Mouse (Mus musculus) mouse embryonic stem cell (cell line): ENCODE results near the gene Nbas.

ENCODE experiments used
- in situ Hi-C, 2 experiments: fragments of 300-500 bp; cut with MboI; formaldehyde crosslinking; loops; 1 replicate in 1 of 2; 3 replicates in 1 of 2; pipeline ENCODE4 v1.14.3; 2019 to 2020; ENCODE audit warnings: low sequenced_read_pairs in 2 of 2, low pct_unique_long_range_greater_than_20kb in 1 of 2, mixed read lengths in 1 of 2; ENCODE audit not compliant: unreplicated experiment in 1 of 2

The Nbas gene

DNA sequence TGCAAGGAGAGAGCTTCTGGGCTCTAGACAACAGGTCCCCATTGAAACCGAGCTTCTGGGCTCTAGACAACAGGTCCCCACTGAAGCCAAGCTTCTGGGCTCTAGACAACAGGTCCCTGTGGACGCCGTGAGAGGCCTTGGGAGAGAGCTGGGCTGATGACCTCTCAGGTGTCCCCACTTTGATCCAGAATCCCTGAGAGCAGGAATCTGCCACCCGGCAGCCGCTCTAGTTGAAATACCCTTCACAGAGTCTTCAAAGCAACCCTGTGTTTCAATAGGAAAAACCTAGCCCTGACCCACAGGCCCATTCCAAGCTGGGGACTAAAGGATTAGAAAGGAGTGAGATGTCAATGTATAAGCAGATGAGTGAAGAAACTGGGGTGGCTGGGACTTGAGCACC is 320.1 kb downstream of the Nbas start:
- in situ Hi-C loops, result no loop called here

DNA sequence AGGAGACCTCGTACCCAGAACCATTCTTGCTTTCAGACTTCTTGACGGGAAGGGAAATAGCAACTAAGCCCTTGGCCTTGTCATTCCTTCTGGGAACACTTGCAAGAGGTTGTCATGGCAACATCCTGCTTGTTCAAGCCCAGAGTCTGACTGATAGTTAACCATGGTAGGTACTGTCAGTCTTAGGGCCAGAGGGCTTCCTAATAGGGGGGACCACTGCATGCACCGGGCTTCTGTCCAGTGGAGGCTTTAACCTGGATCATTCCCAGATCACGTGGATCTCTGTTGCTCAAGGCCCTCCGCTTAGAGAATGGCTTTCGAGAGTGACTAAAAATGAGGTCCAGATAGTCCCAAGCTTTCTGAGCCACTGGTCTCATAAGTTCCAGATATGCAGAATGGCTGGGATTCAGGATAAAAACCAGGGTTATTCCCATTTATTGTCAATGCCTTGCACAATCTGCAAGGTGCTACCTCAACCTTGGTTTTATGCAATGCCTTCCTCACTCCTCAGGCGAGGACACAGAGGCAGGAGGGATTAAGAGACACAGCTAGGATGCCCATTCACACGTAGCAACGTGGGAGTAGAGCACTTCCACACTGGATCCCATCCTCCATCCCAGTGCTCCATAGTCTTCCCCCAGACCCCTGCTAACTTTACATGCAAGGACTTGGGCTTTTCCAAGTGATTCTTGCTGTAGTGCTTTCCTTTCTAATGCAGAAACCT is 326.0 kb downstream of the Nbas start:
- in situ Hi-C loops, result no loop called here

DNA sequence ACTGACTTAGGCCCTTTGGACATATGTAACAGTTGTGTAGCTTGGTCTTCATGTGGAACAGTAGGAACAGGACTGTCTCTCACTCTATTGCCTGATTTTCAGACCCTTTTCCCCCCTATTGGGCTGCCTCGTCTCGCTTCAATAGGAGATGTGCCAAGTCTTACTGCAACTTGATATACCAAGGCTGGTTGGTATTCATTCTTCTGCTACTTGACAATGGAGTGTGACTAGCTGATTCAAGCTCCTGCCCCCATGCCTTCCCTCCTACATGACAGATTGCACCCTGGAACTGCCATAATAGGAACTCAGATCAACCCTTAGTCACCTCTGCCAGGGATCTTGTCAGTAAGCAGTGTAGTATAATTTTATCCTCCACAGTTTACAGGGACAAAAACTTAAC is 328.1 kb downstream of the Nbas start:
- in situ Hi-C loops, result no loop called here

DNA sequence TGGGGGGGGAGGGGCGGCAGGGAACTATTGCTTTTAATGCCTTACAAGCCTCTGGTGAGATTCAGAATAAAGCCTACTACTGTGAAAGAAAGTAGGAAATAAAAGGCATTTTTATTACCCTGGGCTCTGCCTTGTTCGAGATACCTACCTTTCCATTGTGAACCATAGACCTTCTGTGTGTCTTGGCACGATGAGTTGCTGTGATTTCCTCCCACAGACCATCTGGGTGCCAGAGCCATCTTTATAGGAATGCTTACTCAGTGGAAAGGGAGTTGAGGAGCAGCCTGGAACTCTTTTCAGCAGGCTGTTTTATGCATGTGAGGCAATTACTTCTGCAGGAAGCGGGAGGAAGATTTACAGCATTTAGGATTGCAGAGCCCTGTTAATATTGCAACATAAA is 329.6 kb downstream of the Nbas start:
- in situ Hi-C loops, result no loop called here

DNA sequence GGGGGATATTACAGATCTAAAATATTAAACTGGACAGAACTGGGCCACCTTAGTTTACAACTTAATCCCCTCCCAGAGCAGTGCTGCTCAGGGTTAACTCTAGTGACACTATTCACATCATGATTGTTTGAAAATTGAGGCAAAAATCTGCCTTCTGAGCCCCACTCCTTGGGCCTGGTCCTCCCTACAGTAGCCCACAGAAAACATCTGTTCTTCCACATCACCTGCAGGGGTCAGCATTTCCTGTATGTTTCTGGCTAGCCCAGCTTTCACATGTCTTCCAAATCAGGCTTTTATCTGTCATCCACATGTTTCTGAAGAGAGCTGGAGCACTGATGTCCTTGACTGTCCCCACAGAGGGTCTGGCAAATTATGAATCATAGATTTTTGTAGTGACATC is 333.5 kb downstream of the Nbas start:
- in situ Hi-C loops, result no loop called here

DNA sequence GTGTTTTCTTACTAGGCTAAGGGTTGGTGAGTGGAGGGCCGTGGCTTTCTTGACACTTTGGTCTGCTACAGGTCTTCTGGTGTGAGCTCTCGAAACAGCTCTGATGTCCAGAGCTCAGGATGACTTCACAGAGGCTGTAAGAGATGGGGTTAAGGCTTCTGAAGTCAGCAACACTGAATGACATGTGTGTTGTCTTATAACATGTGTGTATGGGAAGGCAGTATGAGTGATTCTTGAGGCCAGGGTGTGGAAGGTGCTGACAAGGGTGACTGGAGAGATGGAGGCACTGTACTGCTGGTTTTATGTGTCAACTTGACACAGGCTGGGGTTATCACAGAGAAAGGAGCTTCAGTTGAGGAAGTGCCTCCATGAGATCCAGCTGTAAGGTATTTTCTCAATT is 338.1 kb downstream of the Nbas start:
- in situ Hi-C loops, result no loop called here

DNA sequence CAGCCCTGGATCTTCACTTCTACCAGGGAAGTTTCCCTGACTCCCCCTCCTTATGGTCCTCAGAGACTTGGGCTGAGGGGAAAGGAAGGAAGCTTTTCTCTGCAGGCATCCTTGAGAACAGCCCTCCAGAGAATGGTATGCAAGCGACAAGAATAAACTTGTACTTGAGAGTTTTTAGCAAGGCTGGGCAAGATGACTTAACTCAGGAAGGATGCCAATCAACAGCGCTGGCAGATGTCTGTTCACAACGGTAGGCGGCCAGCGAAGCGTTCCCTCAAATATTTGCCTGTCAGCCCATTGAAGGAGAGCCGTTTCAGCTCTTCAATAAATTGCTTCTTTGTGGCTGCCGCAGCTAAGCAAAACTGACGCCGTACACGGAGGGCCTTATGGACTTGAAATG is 340.1 kb downstream of the Nbas start:
- in situ Hi-C loops, result no loop called here

DNA sequence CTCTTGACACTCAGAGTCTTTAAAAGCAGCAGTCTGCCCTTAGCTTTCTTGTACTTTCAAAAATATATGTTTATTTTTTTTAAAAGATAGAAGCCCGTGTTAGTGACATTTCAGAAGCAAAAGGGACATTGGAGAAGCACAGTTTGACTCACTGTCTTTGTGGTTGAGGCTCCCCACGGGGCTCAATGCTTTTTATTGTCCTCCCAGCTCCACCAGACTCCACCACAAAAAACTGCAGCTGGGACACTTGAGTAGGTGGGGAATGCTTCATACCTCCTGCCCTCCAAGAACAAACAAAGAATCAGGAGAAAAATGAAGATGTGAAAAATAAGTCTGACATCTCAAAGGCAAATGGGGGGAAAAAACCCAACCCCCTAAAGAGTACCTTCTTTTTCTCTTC is 344.1 kb downstream of the Nbas start:
- in situ Hi-C loops, result no loop called here

DNA sequence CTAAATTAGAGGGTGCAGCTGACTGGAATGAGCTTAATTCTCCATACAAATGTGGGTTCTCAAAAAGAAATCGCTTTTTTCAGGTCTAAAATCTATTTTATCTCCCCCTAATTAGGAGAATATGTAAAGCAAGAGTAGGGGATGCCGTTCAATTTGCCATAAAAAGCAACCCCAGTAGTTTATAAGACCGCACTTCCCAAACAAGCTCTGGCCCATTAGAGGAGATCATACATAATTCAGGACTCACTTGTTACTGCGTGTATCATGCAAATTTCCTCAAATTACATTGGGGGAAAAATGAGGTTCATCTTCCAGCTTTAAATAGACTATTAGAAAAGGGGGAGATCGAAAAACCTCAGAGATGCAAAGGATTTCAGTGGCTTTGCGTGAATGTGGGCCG is 346.7 kb downstream of the Nbas start:
- in situ Hi-C loops, result no loop called here

DNA sequence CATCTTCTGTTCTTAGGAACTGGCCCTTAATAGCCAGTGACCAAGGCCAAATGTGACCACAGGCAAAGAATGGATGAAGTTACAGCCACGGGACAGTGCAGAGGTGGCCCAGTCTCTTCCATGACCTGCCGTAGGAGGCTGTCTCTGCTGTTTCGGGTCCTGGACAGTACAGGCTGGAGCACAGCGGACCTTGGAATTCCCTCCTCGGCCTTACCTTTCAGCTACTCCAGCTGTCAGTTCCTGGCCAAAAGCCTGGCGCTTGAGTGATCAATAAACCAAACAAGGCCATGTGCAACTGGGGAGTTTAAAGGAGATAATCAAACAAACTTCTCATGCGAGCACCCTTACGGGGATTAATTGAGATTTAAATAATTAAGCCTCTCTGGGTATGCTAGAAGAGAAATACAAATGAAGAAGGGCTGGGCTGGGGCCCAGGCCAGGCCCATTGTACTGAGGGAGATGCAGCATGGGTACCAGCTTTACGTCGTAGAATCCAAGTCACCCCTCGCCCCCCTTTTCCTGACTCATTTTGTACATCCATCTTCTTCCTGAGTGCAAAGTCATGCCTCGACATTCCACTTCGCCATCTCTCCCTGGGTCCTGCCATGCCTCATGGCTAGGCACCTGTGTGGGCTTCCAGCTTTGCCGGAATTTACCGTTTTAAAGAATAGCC is 353.4 kb downstream of the Nbas start:
- in situ Hi-C loops, result no loop called here

DNA sequence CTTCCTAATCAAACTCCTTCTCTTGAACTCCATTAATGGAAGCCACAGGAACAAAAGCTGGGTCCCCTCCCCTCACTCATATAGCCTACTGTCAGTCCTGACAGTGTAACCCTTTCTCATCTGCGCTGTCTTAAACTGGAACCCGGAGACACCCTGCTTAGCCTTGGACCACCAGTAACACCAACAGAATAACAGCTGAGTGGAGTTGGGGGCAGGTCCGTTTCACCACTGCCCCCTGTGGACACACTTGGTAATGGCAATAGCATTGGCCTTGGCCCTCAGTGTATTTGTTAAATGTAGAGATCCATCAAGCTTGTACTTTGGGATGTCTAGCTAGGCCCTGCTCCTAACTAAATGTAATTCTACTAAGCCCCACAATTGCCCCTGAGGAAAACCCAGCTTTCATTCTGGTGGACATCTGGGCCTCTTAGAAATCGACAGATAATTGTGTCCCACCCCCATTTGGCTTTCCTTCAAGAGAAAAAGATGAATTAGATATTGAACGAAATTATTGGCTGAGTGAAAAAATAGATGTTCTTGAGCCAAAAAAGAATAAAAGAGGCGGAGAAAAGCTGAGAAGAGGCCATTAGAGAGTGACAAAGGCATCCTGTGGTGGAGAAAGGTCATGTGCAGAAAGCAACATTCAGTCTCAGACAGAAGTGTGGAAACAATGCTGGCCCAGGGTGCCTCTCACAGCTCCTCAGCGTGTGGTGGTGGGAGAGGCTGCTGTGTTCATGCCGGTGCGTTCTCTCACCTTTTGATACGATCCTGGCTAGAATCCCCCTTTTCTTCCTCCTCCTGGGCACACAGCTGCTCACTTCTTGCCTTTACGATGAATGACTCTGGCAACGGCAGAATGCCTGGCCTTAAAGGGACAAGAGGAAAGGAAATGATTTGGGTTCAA is 358.1 kb downstream of the Nbas start:
- in situ Hi-C loops, result no loop called here
